Mouse (Mus musculus): Measurements from ENCODE around the gene Edil3. TPM values are rescaled to one million over a fixed set of nuclear protein-coding genes. Genes with fewer than 3 reads are reported as not detected.

Edil3 gene
- polyA plus RNA-seq (2015; fragmentation: Nextera tagmentation; extraction: Ambion mirVana), result 42.9 and 46.1 TPM in 2 replicates

- no peaks in the 10 kb centered on the region for H3K36me3 ChIP-seq (replicated peaks)
Measured at GRCm38 (mm10) chr13:88821440-88822331, at the start of gene Edil3. Edil3 (plus strand) TSS chr13:88821472.

GRCm38 (mm10) chr13:88799186-88799585, 22.1 kb upstream of the Edil3 start:
- no peak for ATAC-seq (replicated peaks)
- 85% methylated on average over 1 of the region's 1 CpGs for WGBS
- no peaks in the 10 kb centered on the region for H3K27me3 ChIP-seq (replicated peaks)

More at GRCm38 (mm10) chr13:88821440-88822331, at the start of gene Edil3:
- peak within 1 kb of the TSS; percentile 94 for H3K4me2 ChIP-seq
- ATAC-seq (replicated peaks), result peak; percentile 89
- H3K9ac ChIP-seq, result peak within 1 kb of the TSS; percentile 96
- under 1% methylated on average over 60 of the region's 60 CpGs for WGBS
- H3K9me3 ChIP-seq, result no peaks in the 10 kb centered on the region
- peak within 1 kb of the TSS; percentile 95 for H3K4me3 ChIP-seq
- no peaks in the 10 kb centered on the region for H3K27me3 ChIP-seq (replicated peaks)
- H3K27ac ChIP-seq, result peak within 1 kb of the TSS; percentile 88
- H3K4me1 ChIP-seq, result peaks cover 5% of the 10 kb centered on the region; the same call in 1 of the 2 replicates

GRCm38 (mm10) chr13:88801006-88801405, 20.3 kb upstream of the Edil3 start:
- H3K4me2 ChIP-seq, result no peak overlapping the region
- WGBS, result 92% methylated on average over 1 of the region's 1 CpGs
- H3K4me3 ChIP-seq, result no peak overlapping the region
- H3K27me3 ChIP-seq (replicated peaks), result no peaks in the 10 kb centered on the region
- H3K4me1 ChIP-seq, result no peaks in the 10 kb centered on the region
- no peak overlapping the region for H3K27ac ChIP-seq
- H3K36me3 ChIP-seq (replicated peaks), result no peaks in the 10 kb centered on the region
- H3K9ac ChIP-seq, result no peak overlapping the region
- H3K9me3 ChIP-seq, result no peaks in the 10 kb centered on the region
- ATAC-seq (replicated peaks), result no peak

More at GRCm38 (mm10) chr13:88799186-88799585, 22.1 kb upstream of the Edil3 start:
- Histone ChIP-seq H3K4me2 (no peak overlapping the region), H3K27ac (no peak overlapping the region), H3K4me3 (no peak overlapping the region), H3K9ac (no peak overlapping the region), H3K9me3 (no peaks in the 10 kb centered on the region), H3K36me3 (replicated peaks) (no peaks in the 10 kb centered on the region), H3K4me1 (no peaks in the 10 kb centered on the region)

- H3K4me2 ChIP-seq, result no peak overlapping the region
- H3K27me3 ChIP-seq (replicated peaks), result no peaks in the 10 kb centered on the region
- no peaks in the 10 kb centered on the region for H3K4me1 ChIP-seq
- H3K9me3 ChIP-seq, result no peaks in the 10 kb centered on the region
- H3K36me3 ChIP-seq (replicated peaks), result no peaks in the 10 kb centered on the region
- no peak overlapping the region for H3K4me3 ChIP-seq
- WGBS, result 58% methylated on average over 1 of the region's 1 CpGs
- no peak overlapping the region for H3K27ac ChIP-seq
- H3K9ac ChIP-seq, result no peak overlapping the region
- ATAC-seq (replicated peaks), result no peak
Measured at GRCm38 (mm10) chr13:88805838-88806237, 15.4 kb upstream of the Edil3 start.

GRCm38 (mm10) chr13:88806269-88806668, 15.0 kb upstream of the Edil3 start:
- ATAC-seq (replicated peaks), result no peak

GRCm38 (mm10) chr13:88810097-88810496, 11.2 kb upstream of the Edil3 start:
- no peaks in the 10 kb centered on the region for H3K9me3 ChIP-seq
- no peak overlapping the region for H3K9ac ChIP-seq
- ATAC-seq (replicated peaks), result no peak

More at GRCm38 (mm10) chr13:88806269-88806668, 15.0 kb upstream of the Edil3 start:
- H3K36me3 ChIP-seq (replicated peaks), result no peaks in the 10 kb centered on the region
- H3K4me1 ChIP-seq, result no peaks in the 10 kb centered on the region
- H3K27me3 ChIP-seq (replicated peaks), result no peaks in the 10 kb centered on the region
- H3K4me3 ChIP-seq, result no peak overlapping the region
- no peak overlapping the region for H3K4me2 ChIP-seq
- no peaks in the 10 kb centered on the region for H3K9me3 ChIP-seq
- H3K27ac ChIP-seq, result no peak overlapping the region
- H3K9ac ChIP-seq, result no peak overlapping the region
- WGBS, result 96% methylated on average over 3 of the region's 3 CpGs

GRCm38 (mm10) chr13:88820686-88821308, 475 bp upstream of the Edil3 start:
- H3K4me3 ChIP-seq, result peak overlapping the region; percentile 95
- no peak overlapping the region for H3K9ac ChIP-seq
- 20% methylated on average over 5 of the region's 5 CpGs for WGBS
- peaks cover 5% of the 10 kb centered on the region; the same call in 1 of the 2 replicates for H3K4me1 ChIP-seq
- H3K27me3 ChIP-seq (replicated peaks), result no peaks in the 10 kb centered on the region
- H3K4me2 ChIP-seq, result peak overlapping the region; percentile 94
- peak; percentile 16 for ATAC-seq (replicated peaks)
- H3K9me3 ChIP-seq, result no peaks in the 10 kb centered on the region
- 0 out of 2 replicates have a peak overlapping the region, but pooled peaks have one; percentile 88 for H3K27ac ChIP-seq
- no peaks in the 10 kb centered on the region for H3K36me3 ChIP-seq (replicated peaks)

More at GRCm38 (mm10) chr13:88810097-88810496, 11.2 kb upstream of the Edil3 start:
- H3K27me3 ChIP-seq (replicated peaks), result no peaks in the 10 kb centered on the region
- no peak overlapping the region for H3K4me2 ChIP-seq
- H3K4me1 ChIP-seq, result no peaks in the 10 kb centered on the region
- H3K4me3 ChIP-seq, result no peak overlapping the region
- no peak overlapping the region for H3K27ac ChIP-seq
- 93% methylated on average over 1 of the region's 1 CpGs for WGBS
- H3K36me3 ChIP-seq (replicated peaks), result no peaks in the 10 kb centered on the region

- peak; percentile 25; the same call in 1 of the 2 replicates for ATAC-seq (replicated peaks)
Measured at GRCm38 (mm10) chr13:88822332-88822895, 1.1 kb downstream of the Edil3 start.

GRCm38 (mm10) chr13:88822976-88823521, 1.8 kb downstream of the Edil3 start:
- H3K4me3 ChIP-seq, result peak overlapping the region; percentile 95
- H3K9ac ChIP-seq, result peak overlapping the region; percentile 96
- H3K27me3 ChIP-seq (replicated peaks), result no peaks in the 10 kb centered on the region
- H3K4me2 ChIP-seq, result peak overlapping the region; percentile 94
- peak; percentile 37 for ATAC-seq (replicated peaks)
- 10% methylated on average over 10 of the region's 10 CpGs for WGBS
- H3K9me3 ChIP-seq, result no peaks in the 10 kb centered on the region
- no peaks in the 10 kb centered on the region for H3K36me3 ChIP-seq (replicated peaks)
- peaks cover 5% of the 10 kb centered on the region; the same call in 1 of the 2 replicates for H3K4me1 ChIP-seq
- H3K27ac ChIP-seq, result peak overlapping the region; percentile 88

More at GRCm38 (mm10) chr13:88822332-88822895, 1.1 kb downstream of the Edil3 start:
- Histone ChIP-seq H3K36me3 (replicated peaks) (no peaks in the 10 kb centered on the region), H3K4me3 (peak overlapping the region; percentile 95), H3K4me1 (peaks cover 5% of the 10 kb centered on the region; the same call in 1 of the 2 replicates), H3K9ac (peak overlapping the region; percentile 96), H3K4me2 (peak overlapping the region; percentile 94), H3K27ac (peak overlapping the region; percentile 88), H3K9me3 (no peaks in the 10 kb centered on the region), H3K27me3 (replicated peaks) (no peaks in the 10 kb centered on the region)
- WGBS, result 4% methylated on average over 10 of the region's 10 CpGs

GRCm38 (mm10) chr13:88823522-88824419, 2.5 kb downstream of the Edil3 start:
- peak; percentile 72 for ATAC-seq (replicated peaks)
- Histone ChIP-seq H3K27ac (peak overlapping the region; percentile 88), H3K4me2 (peak overlapping the region; percentile 94), H3K27me3 (replicated peaks) (no peaks in the 10 kb centered on the region), H3K36me3 (replicated peaks) (no peaks in the 10 kb centered on the region), H3K4me3 (peak overlapping the region; percentile 95), H3K4me1 (peaks cover 5% of the 10 kb centered on the region; the same call in 1 of the 2 replicates), H3K9ac (peak overlapping the region; percentile 96), H3K9me3 (no peaks in the 10 kb centered on the region)
- WGBS, result under 1% methylated on average over 25 of the region's 25 CpGs

- 10% methylated on average over 4 of the region's 4 CpGs for WGBS
- ATAC-seq (replicated peaks), result no peak
- Histone ChIP-seq H3K27me3 (replicated peaks) (no peaks in the 10 kb centered on the region), H3K4me3 (peak overlapping the region; percentile 95), H3K9ac (peak overlapping the region; percentile 96; the same call in 1 of the 2 replicates), H3K9me3 (no peaks in the 10 kb centered on the region), H3K36me3 (replicated peaks) (no peaks in the 10 kb centered on the region), H3K27ac (no peak overlapping the region), H3K4me2 (peak overlapping the region; percentile 94), H3K4me1 (peaks cover 5% of the 10 kb centered on the region; the same call in 1 of the 2 replicates)
Measured at GRCm38 (mm10) chr13:88824441-88824840, 3.2 kb downstream of the Edil3 start.

Data from midbrain, embryonic 15.5 days (tissue).